Comparison of ENCODE assay signal across 16 mouse cellular contexts in the genomic region with DNA sequence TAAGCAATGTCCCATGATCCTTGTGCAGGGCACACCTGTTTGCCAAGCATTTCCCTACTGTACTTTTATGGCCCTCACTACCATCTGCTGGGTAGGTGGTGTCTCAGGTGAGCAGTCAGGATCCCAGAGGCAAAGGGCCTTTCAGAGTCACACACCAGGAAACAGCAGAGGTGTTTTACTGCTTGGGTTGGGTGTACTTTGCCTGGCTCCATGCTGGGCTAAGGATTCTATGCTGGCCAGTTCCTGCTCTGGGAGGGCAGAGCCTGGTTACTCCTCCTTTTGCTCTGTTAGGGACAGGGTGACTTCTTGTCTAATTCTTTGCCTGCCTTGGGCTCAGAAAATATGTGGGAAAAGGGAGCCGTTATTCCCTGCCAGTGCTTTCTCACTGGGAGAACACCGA.
"Had no signal": no experiment of that assay in that cellular context is flagged by ENCODE, and none has a peak within 500 bp of the region (broad histone marks: within the 10 kb centered on the region; RNA-seq: fewer than 3 reads in every experiment).

No protein-coding gene starts in this region.

- H3K27me3 ChIP-seq: kidney, embryonic 15.5 days; limb, embryonic 13.5 days; liver, embryonic 12.5 days; liver, embryonic 15.5 days; lung, embryonic 15.5 days had no signal

- H3K9ac ChIP-seq: kidney, embryonic 15.5 days; limb, embryonic 13.5 days; liver, embryonic 12.5 days; liver, embryonic 15.5 days; lung, embryonic 15.5 days had no signal

- H3K4me1 ChIP-seq: liver, embryonic 12.5 days; lung, embryonic 15.5 days had no signal

- H3K27ac ChIP-seq: hindbrain, postnatal 0 days; limb, embryonic 10.5 days; limb, embryonic 13.5 days; liver, embryonic 12.5 days; liver, embryonic 15.5 days; lung, embryonic 15.5 days had no signal

- H3K9me3 ChIP-seq: kidney, embryonic 15.5 days; limb, embryonic 10.5 days; limb, embryonic 13.5 days; liver, embryonic 12.5 days; liver, embryonic 15.5 days; lung, embryonic 15.5 days had no signal

- DNase-seq: kidney, adult 18-20 months; kidney, postnatal 25 days; liver; lung, adult 18-20 months; lung, postnatal 10 days; lung, postnatal 4 days; midbrain, embryonic 14.5 days; thymus, postnatal 25 days had no signal

- H3K4me3 ChIP-seq: kidney, embryonic 15.5 days; limb, embryonic 10.5 days; limb, embryonic 13.5 days; liver, embryonic 12.5 days; liver, embryonic 15.5 days; lung, embryonic 15.5 days had no signal

- H3K36me3 ChIP-seq: kidney, embryonic 15.5 days; limb, embryonic 10.5 days; limb, embryonic 13.5 days; lung, embryonic 15.5 days had no signal

- H3K4me2 ChIP-seq: kidney, embryonic 15.5 days; limb, embryonic 13.5 days; liver, embryonic 12.5 days; liver, embryonic 15.5 days; lung, embryonic 15.5 days; midbrain, embryonic 11.5 days had no signal

- ATAC-seq: hindbrain, postnatal 0 days; liver, embryonic 12.5 days had no signal
